Mouse (Mus musculus): ENCODE measurements at regions not wholly inside any gene's neighbourhood (a gene's known extent, or its start where the extent isn't known, plus 50 kb on each side); places are given as distances from the start of the nearest gene placed in this dataset.
"Not testable (repeated sequence)": the region's sequence is repeated elsewhere in the genome, so short reads cannot be mapped to it uniquely, and the experiment has no call there.

DNA sequence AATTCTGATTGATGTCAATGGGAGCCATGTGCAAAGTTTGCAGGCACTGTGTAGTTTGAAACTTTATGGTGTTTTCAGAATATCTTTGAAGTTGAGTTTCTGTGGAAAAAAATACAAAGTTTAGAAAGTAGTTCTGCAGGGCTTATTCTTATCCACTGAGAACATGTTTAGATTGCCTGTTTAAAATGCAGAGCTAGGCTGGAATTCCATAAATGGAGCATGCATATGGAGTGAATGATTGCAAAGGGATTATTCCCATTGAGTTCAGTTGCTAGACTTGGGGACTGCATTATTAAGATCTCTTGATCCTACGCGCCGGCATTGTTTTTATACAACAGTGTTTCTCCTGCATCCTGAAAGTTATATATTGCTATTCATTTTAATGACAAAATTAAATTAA, 397.8 kb upstream of the Gm21833 start:
- DNase-seq (ENCODE audit: low spot score) = no peak

DNA sequence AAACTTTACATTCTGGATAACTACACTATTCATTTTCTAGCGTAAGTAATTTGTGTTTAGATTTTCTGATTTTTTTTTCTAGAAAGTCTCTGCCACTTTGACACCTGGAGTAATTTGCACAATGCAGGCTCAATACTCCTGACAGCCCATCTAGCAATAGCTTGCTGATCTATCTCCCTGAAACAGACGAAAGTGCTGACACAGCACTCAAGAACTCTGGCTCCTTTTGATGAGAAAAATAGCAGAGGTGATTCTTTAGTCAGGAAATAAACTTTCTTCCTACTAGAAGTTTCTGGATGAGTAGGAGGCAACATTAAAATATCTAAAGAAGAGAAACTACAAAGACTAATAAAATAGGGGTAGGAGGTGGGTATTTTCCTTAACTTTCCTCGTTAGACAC, 397.1 kb upstream of the Gm21833 start:
- no peak for DNase-seq (ENCODE audit: low spot score)

DNA sequence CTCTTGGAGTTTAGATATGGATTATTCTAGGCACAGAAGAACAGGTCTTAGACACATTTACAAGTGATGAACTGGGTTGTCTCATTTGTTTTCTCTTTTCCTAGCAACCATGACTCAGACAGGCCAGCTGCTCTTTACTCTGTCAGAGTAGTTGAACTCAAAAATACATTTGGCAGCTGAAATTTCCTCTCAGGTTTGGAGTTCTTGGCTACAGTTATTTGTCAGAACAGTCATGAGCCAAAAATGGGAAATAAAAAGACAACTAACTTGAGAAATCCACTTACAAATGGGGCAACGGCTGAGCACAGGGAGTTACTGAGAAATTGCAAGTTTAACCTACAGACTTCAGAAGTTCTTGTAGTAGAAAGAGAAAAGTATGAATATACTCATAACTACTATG, 396.4 kb upstream of the Gm21833 start:
- peak; percentile 1 for DNase-seq (ENCODE audit: low spot score)

DNA sequence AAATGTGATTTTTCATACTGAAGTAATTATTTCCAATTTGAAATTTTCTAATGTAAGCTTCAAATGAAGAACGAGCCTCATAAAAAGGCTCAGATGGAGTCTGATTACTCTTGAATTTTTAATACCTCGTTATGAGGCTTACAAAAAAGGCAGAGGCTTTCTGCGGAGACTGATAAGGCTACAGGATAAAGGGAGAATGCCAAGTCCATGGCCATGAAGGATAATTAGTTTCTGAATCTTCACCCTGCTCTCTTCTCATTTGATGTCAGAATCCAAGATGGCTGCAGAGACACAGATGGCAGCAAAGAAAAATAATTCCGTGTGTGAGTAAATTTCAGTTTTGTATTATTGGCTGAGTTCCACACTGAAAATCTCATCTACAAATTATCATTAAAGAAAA, 367.3 kb upstream of the Gm21833 start:
- DNase-seq (ENCODE audit: low spot score) = no peak

DNA sequence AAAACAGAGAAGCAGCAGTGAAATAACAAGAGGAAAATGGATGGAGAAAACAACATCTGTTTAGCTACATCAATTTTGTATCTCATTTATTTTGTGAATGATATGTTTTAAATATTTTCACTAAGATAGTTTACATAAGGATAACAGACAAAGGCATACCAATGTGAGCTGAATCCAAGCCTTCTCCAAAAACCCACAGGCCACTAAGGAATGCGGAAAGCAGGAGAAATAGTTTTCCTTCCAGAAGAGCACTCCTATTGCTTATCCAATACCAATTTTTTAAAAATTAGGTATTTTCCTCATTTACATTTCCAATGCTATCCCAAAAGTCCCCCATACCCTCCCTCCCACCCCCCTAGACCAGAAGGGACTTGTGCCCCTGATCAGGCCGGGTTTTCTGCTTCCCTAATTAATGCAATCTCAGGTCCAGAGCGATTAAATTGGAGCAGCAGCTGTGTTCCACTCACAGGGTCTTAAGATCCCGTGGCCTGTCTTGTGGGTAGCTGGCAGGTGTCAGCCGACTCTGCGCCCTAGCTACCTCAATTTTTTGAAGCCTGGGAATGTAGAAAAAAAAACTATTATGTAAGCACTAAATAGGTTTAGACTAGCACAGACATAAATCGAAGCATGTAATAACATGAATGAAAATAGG, 357.3 kb upstream of the Gm21833 start:
- no peak for DNase-seq (ENCODE audit: low spot score)

DNA sequence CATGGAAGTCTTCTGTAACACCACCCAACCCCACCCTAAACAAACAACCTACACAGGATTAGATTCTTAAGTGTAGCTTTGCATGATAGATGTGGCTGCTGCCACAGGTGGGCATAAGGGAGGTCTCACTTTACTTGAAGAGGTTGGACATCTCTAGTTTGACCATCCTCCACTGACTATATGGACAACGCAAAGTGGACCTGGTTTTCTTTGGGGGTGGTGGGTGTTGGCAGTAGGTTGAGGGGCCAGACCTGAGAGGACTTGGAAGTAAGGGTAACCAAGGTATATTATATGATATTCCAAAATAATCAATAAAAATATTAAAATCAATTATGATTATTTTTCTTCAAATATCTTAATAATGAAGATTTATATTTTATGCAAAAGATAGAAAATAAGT, 307.8 kb upstream of the Gm21833 start:
- no peak for DNase-seq (ENCODE audit: low spot score)

DNA sequence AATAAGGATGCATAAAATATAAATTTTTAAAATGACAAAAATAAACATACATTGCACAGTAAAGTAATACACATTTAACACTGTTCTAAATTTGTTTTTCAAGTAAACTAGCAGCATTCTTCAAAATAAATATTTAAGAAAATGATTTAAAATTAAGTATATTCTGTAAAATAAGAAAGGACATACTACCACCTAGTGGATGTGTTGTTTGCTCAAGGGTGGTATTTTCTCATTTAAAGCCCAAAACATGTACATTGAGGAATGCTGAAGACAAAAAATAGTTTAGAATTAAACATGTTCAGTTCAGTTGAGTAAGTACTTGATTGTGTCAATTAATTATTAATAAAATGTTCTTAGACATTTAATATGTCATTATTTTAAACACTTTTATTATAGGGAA, 306.6 kb upstream of the Gm21833 start:
- DNase-seq (ENCODE audit: low spot score) = no peak

DNA sequence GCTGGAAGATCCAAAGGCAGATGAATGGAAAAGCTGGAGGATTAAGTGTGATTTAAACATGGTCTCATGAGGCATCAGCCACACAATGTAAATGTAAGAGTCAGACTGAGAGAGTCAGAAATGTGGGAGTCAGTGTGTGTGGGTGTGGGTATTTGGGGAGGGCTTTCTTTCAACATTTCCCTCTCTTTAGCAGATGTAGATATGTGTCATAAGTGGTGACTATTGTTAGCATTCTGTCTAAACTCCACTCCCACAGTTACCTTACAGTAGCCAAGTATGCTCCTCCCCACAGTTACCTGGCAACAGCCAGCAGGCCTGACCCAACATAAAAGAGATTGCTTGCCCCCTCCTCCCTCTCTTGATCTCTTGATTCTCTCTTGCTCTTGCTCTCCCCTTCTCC, 263.8 kb upstream of the Gm21833 start:
- DNase-seq (ENCODE audit: low spot score) = no peak

DNA sequence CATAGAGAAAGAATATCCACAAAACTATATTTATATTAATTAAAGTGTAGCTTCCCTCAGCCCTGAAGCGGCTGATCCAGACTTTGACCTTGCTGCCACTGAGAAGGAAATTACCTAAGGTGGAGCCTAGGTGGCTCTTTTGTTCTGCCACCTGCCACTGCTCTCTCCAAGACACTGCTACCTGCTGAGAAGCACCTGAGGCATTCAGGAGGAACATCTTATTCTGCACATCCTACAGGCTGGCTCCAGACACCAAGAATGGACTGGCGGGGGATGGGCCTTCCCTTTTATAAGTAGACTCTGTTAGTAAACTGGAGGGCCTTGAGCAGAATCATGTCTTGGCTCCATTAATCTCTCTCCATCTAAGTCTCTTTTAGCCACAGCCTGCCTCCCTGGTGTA, 231.7 kb upstream of the Gm21833 start:
- not testable (repeated sequence) for DNase-seq (ENCODE audit: low spot score)

DNA sequence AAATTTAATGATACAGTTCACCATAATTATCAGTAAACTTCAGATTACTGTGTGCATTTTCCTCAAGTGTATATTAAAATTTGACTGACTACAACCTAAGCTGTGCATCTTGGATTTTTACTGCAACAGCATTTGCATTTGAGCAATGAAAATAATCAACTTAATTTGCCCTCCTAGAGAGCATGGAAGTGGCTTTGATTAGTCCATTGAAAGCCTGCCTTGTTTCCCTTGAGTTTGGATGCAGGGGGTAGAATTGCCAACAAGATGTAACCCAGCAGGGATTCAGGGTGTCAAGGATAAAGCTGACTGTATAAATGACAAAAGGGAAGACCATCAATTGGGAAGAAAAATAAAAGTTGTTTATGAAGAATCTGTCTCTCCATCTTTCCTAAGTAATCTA, 226.1 kb upstream of the Gm21833 start:
- no peak for DNase-seq (ENCODE audit: low spot score)

Measured in gastrocnemius, adult 18-20 months (tissue).